Mouse (Mus musculus): ENCODE measurements around the gene Hist1h2ab.

GRCm38 (mm10) chr13:23739922-23740252, 11.0 kb upstream of the Hist1h2ab start:
- no peak for TF ChIP-seq CTCF (IDR thresholded peaks at IDR 0.05; ENCODE audit: low read depth, low read length)
- no peak for TF ChIP-seq POLR2A (IDR thresholded peaks at IDR 0.05; ENCODE audit: insufficient read depth, low read length)
- TF ChIP-seq EP300 (IDR thresholded peaks at IDR 0.05; ENCODE audit: insufficient read depth, low read depth, low read length) = no peak

All from ES-Bruce4 (cell line).